Mouse (Mus musculus): ENCODE results near the gene Serinc5. TPM values are rescaled to one million over a fixed set of nuclear protein-coding genes. Genes with fewer than 3 reads are reported as not detected.

The Serinc5 gene
- polyA plus RNA-seq, 1 experiment from 2014 or later: 12.2 TPM

- H3K36me3 ChIP-seq (replicated peaks; ENCODE audit: insufficient read depth, low read length): no peaks in the 10 kb centered on the region
- peaks cover 31% of the 10 kb centered on the region for H3K4me1 ChIP-seq (ENCODE audit: insufficient read depth)
- H3K27ac ChIP-seq (ENCODE audit: low read depth): peak overlapping the region; percentile 50; the same call in 1 of the 2 replicates
- TF ChIP-seq EP300 (IDR thresholded peaks at IDR 0.05; ENCODE audit: low read depth): no peak; the same call in 1 of the 2 replicates
- no peak for TF ChIP-seq CTCF (IDR thresholded peaks at IDR 0.05; ENCODE audit: low read depth)
- DNase-seq: peak; percentile 60
- 2% methylated on average over 7 of the region's 7 CpGs for WGBS (ENCODE audit: insufficient replicate concordance)
- no peaks in the 10 kb centered on the region for H3K27me3 ChIP-seq (ENCODE audit: insufficient read depth, low read length)
- H3K9ac ChIP-seq (replicated peaks): 0 out of 2 replicates have a peak overlapping the region, but pooled peaks have one; percentile 22
- ATAC-seq: peak; percentile 82
- no peaks in the 10 kb centered on the region for H3K9me3 ChIP-seq (ENCODE audit: low read length)
- H3K4me3 ChIP-seq (ENCODE audit: low read depth, low read length): no peak overlapping the region
- 0 out of 2 replicates have a peak overlapping the region, but pooled peaks have one; percentile 4 for H3K4me2 ChIP-seq (ENCODE audit: low read depth, low read length)
These were observed 26.0 kb downstream of the Serinc5 start for GRCm38 (mm10) chr13:92636910-92637275.

- Histone ChIP-seq H3K4me2 (ENCODE audit: low read depth, low read length) (no peak overlapping the region), H3K27ac (ENCODE audit: low read depth) (peak overlapping the region; percentile 39), H3K9me3 (ENCODE audit: low read length) (no peaks in the 10 kb centered on the region), H3K9ac (replicated peaks) (no peak overlapping the region), H3K4me1 (ENCODE audit: insufficient read depth) (peaks cover 31% of the 10 kb centered on the region), H3K27me3 (ENCODE audit: insufficient read depth, low read length) (no peaks in the 10 kb centered on the region), H3K36me3 (replicated peaks; ENCODE audit: insufficient read depth, low read length) (no peaks in the 10 kb centered on the region), H3K4me3 (ENCODE audit: low read depth, low read length) (no peak overlapping the region)
- TF ChIP-seq CTCF (IDR thresholded peaks at IDR 0.05; ENCODE audit: low read depth) (no peak), EP300 (IDR thresholded peaks at IDR 0.05; ENCODE audit: low read depth) (no peak)
- peak; percentile 42 for ATAC-seq
- no peak for DNase-seq
- WGBS (ENCODE audit: insufficient replicate concordance): 67% methylated on average over 12 of the region's 12 CpGs
These were observed 28.5 kb downstream of the Serinc5 start for GRCm38 (mm10) chr13:92639093-92640014.

DNA sequence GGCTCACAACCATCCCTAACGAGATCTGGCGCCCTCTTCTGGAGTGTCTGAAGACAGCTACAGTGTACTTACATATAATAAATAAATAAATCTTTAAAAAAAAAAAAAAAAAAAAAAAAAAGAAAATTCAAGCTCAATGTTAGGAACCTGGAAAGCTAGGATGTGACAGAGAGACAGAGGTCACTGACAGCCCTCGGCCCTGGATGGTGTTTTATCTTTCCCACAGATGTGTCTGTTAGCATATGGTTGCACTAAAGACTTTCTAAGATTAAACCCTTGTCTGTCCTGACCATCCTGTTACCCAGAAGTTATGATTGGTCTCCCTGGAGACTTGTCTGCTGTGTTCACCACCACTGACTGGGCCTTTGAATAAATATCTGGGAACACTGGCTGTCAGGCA lies 33.3 kb downstream of the Serinc5 start:
- DNase-seq (no peak), ATAC-seq (no peak)
- no peak overlapping the region for H3K9ac ChIP-seq (replicated peaks)
- no peak overlapping the region for H3K27ac ChIP-seq (ENCODE audit: low read depth)
- H3K27me3 ChIP-seq (ENCODE audit: insufficient read depth, low read length): no peaks in the 10 kb centered on the region
- H3K4me1 ChIP-seq (ENCODE audit: insufficient read depth): peaks cover 2% of the 10 kb centered on the region; the same call in 1 of the 2 replicates
- 77% methylated on average over 3 of the region's 3 CpGs for WGBS (ENCODE audit: insufficient replicate concordance)
- H3K4me2 ChIP-seq (ENCODE audit: low read depth, low read length): no peak overlapping the region
- TF ChIP-seq CTCF (IDR thresholded peaks at IDR 0.05; ENCODE audit: low read depth) (no peak), EP300 (IDR thresholded peaks at IDR 0.05; ENCODE audit: low read depth) (no peak)
- H3K9me3 ChIP-seq (ENCODE audit: low read length): no peaks in the 10 kb centered on the region
- H3K36me3 ChIP-seq (replicated peaks; ENCODE audit: insufficient read depth, low read length): no peaks in the 10 kb centered on the region
- H3K4me3 ChIP-seq (ENCODE audit: low read depth, low read length): no peak overlapping the region

DNA sequence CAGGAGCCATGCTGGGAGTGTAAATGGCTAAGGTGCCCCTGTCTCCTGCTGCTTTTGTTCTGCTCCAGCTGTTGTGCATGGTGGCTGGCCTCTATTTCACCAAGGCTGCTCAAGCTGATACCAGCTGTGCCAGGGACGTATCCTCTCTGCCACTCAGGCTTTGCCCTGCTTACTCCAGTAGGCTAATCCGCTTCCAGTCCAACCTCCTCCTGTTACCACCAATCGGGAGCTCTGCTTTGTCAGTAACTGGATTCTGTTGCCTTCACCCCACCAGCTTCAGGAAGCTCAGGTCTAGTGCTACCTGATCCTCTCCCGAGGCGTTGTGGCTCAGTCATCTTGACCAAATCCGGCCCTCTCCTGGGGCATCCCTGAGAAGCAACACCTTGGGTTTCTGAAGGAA lies 33.9 kb downstream of the Serinc5 start:
- Histone ChIP-seq H3K36me3 (replicated peaks; ENCODE audit: insufficient read depth, low read length) (no peaks in the 10 kb centered on the region), H3K27me3 (ENCODE audit: insufficient read depth, low read length) (no peaks in the 10 kb centered on the region), H3K9me3 (ENCODE audit: low read length) (no peaks in the 10 kb centered on the region), H3K4me1 (ENCODE audit: insufficient read depth) (peaks cover 3% of the 10 kb centered on the region), H3K27ac (ENCODE audit: low read depth) (no peak overlapping the region), H3K9ac (replicated peaks) (no peak overlapping the region), H3K4me2 (ENCODE audit: low read depth, low read length) (no peak overlapping the region), H3K4me3 (ENCODE audit: low read depth, low read length) (no peak overlapping the region)
- DNase-seq: no peak
- no peak for ATAC-seq
- TF ChIP-seq EP300 (IDR thresholded peaks at IDR 0.05; ENCODE audit: low read depth) (no peak), CTCF (IDR thresholded peaks at IDR 0.05; ENCODE audit: low read depth) (no peak)
- WGBS (ENCODE audit: insufficient replicate concordance): 89% methylated on average over 6 of the region's 6 CpGs

DNA sequence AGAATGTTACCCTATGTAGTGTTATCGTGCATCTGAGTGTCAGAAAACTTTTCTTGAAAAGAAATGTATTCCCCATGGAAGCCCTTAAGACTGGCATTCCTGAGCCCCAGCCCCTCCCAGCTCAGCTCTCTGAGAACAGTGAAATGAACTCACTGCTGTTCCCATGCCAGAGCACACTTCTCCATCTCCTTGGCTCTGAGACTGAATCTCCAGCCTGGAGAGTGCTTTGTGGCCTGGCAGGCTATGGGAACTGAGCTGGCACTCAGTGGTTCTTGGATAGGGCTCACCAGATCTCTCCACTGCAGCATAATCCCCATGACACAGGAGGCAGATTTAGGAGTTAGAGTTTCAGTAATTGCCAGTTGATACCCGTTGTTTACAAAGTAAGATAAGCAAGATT lies 36.8 kb downstream of the Serinc5 start:
- Histone ChIP-seq H3K9ac (replicated peaks) (no peak overlapping the region), H3K4me2 (ENCODE audit: low read depth, low read length) (no peak overlapping the region), H3K4me3 (ENCODE audit: low read depth, low read length) (no peak overlapping the region), H3K36me3 (replicated peaks; ENCODE audit: insufficient read depth, low read length) (no peaks in the 10 kb centered on the region), H3K27ac (ENCODE audit: low read depth) (no peak overlapping the region), H3K4me1 (ENCODE audit: insufficient read depth) (peaks cover 23% of the 10 kb centered on the region), H3K9me3 (ENCODE audit: low read length) (no peaks in the 10 kb centered on the region), H3K27me3 (ENCODE audit: insufficient read depth, low read length) (no peaks in the 10 kb centered on the region)
- TF ChIP-seq CTCF (IDR thresholded peaks at IDR 0.05; ENCODE audit: low read depth) (no peak), EP300 (IDR thresholded peaks at IDR 0.05; ENCODE audit: low read depth) (no peak)
- DNase-seq: no peak
- WGBS (ENCODE audit: insufficient replicate concordance): 60% methylated on average over 2 of the region's 2 CpGs
- ATAC-seq: no peak

DNA sequence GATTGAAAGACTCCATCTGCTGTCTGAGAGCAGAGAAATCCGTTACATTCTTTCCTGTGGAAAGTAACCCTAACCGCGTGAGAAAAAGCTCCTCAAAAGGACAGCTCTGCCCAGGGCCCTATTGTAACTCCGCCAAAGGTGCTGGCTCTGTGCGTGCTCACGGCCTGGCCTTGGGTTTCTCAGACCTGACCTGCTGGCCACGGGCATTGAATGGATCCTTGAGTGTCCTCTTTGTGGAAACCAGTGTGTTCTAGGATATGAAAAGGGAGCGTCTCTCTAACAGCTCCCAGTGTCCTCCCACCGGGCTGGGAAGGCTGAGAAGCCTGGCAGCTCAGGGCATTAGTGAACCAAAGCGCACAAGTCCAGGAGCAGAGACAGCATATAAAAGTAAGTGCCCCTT lies 38.2 kb downstream of the Serinc5 start:
- DNase-seq (no peak), ATAC-seq (no peak)
- Histone ChIP-seq H3K27me3 (ENCODE audit: insufficient read depth, low read length) (no peaks in the 10 kb centered on the region), H3K4me3 (ENCODE audit: low read depth, low read length) (no peak overlapping the region), H3K4me2 (ENCODE audit: low read depth, low read length) (no peak overlapping the region), H3K36me3 (replicated peaks; ENCODE audit: insufficient read depth, low read length) (no peaks in the 10 kb centered on the region), H3K9me3 (ENCODE audit: low read length) (no peaks in the 10 kb centered on the region), H3K9ac (replicated peaks) (no peak overlapping the region), H3K4me1 (ENCODE audit: insufficient read depth) (peaks cover 28% of the 10 kb centered on the region), H3K27ac (ENCODE audit: low read depth) (no peak overlapping the region)
- WGBS (ENCODE audit: insufficient replicate concordance): 88% methylated on average over 10 of the region's 10 CpGs
- TF ChIP-seq EP300 (IDR thresholded peaks at IDR 0.05; ENCODE audit: low read depth): no peak

All from liver, postnatal 0 days (tissue).